Mouse (Mus musculus) embryonic facial prominence, embryonic 10.5 days (tissue): Measurements from ENCODE around the gene Gm10803. TPM values are rescaled to one million over a fixed set of nuclear protein-coding genes. Genes with fewer than 3 reads are reported as not detected.

Experiments
- DNase-seq: peaks from one replicate; pipeline ENCODE4 v3.0.0-alpha.2; 2017; ENCODE audit warnings: low spot score
- H3K27ac ChIP-seq: fragments of 300-500 bp; sonication (generic); replicated peaks from 2 replicates; pipeline ENCODE4 v1.5.1; 2016; ENCODE audit warnings: mild to moderate bottlenecking
- H3K27me3 ChIP-seq: fragments of 300-500 bp; sonication (generic); replicated peaks from 2 replicates; pipeline ENCODE4 v1.6.1; 2016; ENCODE audit warnings: low read depth, mild to moderate bottlenecking; ENCODE audit not compliant: poor library complexity, severe bottlenecking
- H3K36me3 ChIP-seq: fragments of 300-500 bp; sonication (generic); replicated peaks from 2 replicates; pipeline ENCODE4 v1.6.1; 2016; ENCODE audit warnings: mild to moderate bottlenecking, moderate library complexity
- H3K4me1 ChIP-seq: fragments of 300-500 bp; sonication (generic); 2 replicates; pipeline ENCODE4 v1.6.1; 2016
- H3K4me3 ChIP-seq: fragments of 300-500 bp; sonication (generic); 2 replicates; pipeline ENCODE4 v1.5.1; 2016; ENCODE audit warnings: mild to moderate bottlenecking, moderate library complexity
- H3K9me3 ChIP-seq: fragments of 300-500 bp; sonication (generic); 2 replicates; pipeline ENCODE4 v1.6.1; 2016; ENCODE audit warnings: mild to moderate bottlenecking
- WGBS: fragments of 180-500 bp; shearing (Covaris S2); methylation state at CpG from one replicate; pipeline ENCODE4 v1.1.7; 2016; 5-methylcytosine and 5-hydroxymethylcytosine counted together
- polyA plus RNA-seq: library from polyadenylated mRNA; unstranded; fragments of >200 nt; fragmentation: Nextera tagmentation; extraction: Ambion mirVana; gene quantifications from 2 replicates; pipeline ENCODE4 v1.2.1, GENCODE M21; 2016

Gene Gm10803
- polyA plus RNA-seq, 1 experiment from 2014 or later: not detected

DNA sequence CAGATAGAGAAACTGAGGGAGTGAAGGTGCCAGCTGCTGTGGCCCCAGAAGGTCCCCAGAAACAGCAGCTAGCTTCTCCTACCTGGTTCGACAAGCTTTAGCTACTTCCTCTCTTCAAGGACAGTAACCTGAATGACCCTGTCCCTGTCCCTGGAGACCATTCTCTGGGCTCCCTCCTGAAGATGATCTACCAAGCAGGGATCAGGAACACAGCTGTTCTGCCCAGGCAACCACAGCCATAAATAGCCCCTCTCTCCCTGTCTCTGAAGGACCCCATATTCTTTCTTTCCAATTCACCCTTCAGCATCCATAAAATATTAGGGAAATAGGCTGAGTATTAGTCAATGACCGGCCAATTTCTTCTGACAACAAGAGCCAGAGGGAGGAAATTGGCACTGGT is 18.6 kb upstream of the Gm10803 start:
- 73% methylated on average over 2 of the region's 2 CpGs for WGBS
- H3K27me3 ChIP-seq: peaks cover 10% of the 10 kb centered on the region; the same call in 1 of the 2 replicates
- H3K9me3 ChIP-seq: no peaks in the 10 kb centered on the region
- no peaks in the 10 kb centered on the region for H3K36me3 ChIP-seq
- H3K4me3 ChIP-seq: no peak overlapping the region
- no peak overlapping the region for H3K27ac ChIP-seq
- no peak for DNase-seq
- peaks cover 28% of the 10 kb centered on the region for H3K4me1 ChIP-seq

DNA sequence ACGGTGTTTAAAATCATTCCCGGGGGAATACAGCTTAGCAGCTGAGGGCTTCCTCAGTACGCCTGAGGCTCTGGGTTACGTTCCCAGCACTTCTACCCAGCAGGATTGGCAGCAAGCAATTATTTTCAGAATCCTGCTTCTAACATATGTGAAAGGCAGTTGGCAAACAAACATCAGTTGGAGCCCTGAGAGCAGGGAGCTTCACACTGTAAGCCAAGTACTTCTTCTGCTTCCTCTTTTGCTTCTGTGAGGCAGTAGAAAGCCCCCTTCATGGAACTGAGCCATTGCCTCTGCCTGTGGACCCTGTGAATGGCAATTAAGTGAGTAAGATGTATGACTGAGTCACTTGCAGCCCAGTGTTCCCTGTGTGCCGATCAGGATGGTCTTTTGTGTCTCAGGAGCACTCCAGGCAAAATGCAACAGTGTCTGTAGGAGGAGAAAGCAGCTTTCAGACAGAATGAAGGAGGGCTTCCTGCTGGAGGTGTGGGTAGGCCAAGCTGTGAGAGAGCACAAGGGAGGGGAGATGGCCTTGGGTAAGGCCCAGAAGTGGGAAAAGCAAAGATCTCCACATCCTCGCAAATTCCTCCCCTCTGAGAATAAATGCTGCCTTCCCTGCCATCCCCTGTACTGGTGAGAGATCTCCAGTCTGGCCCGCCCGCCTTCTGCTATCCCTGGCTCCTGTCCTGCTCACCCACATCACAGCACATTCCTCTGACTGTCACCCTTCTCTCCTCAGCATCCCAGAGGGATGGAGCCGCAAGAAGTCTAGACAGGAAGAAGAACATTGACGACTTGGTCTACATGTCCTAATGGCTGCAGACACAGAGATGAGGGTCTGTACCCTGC is 7.5 kb upstream of the Gm10803 start:
- no peaks in the 10 kb centered on the region for H3K9me3 ChIP-seq
- WGBS: 54% methylated on average over 10 of the region's 10 CpGs
- H3K27me3 ChIP-seq: peaks cover 9% of the 10 kb centered on the region; the same call in 1 of the 2 replicates
- peak overlapping the region; percentile 84 for H3K27ac ChIP-seq
- no peak overlapping the region for H3K4me3 ChIP-seq
- DNase-seq: no peak
- peaks cover 31% of the 10 kb centered on the region for H3K4me1 ChIP-seq
- no peaks in the 10 kb centered on the region for H3K36me3 ChIP-seq

DNA sequence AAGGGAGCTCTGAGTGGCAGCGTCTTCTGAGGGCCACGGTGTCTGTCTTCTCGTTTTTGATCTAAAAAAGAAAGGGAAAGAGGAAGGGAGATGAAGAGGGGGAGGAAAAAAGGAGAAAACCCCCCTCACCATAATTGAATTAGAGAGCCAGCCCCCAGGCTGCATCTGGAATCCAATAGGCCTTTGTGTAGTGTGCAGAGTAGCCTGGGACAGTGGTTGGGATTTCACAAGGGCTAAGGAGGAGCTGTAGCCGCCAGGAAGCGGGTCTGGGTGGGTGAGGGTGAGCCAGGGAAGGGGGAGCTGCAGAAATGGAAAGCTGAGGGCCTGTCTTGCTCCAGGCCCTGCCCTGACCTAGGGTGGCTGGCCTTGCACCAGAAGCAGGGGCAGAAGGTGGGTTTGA is 6.5 kb upstream of the Gm10803 start:
- H3K27me3 ChIP-seq: peaks cover 9% of the 10 kb centered on the region; the same call in 1 of the 2 replicates
- H3K27ac ChIP-seq: peak overlapping the region; percentile 84
- peak; percentile 70 for DNase-seq
- H3K9me3 ChIP-seq: no peaks in the 10 kb centered on the region
- no peak overlapping the region for H3K4me3 ChIP-seq
- no peaks in the 10 kb centered on the region for H3K36me3 ChIP-seq
- WGBS: 25% methylated on average over 5 of the region's 5 CpGs
- H3K4me1 ChIP-seq: peaks cover 30% of the 10 kb centered on the region

DNA sequence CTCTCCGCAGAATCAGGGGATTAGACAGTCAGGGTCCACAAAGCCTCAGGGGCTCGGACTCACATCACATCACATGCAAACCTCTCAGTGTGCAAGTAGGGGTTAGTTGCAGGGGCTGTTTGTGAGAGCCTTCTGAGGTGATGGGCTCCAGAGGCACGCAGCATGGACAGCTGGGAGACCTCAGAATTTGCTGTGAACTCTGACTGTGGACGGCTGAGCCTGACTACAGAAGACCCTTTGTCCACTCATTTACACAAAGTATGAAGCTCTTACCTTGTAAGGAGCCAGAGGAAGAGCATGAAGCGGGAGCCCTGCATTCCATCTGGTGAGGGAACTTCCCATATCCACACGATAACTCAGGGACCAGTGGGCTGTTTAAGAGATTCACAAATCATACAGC is 5.3 kb downstream of the Gm10803 start:
- DNase-seq: peak; percentile 37
- 32% methylated on average over 6 of the region's 6 CpGs for WGBS
- Histone ChIP-seq H3K27me3 (no peaks in the 10 kb centered on the region), H3K27ac (peak overlapping the region; percentile 77), H3K4me1 (peaks cover 47% of the 10 kb centered on the region), H3K9me3 (no peaks in the 10 kb centered on the region), H3K4me3 (no peak overlapping the region), H3K36me3 (no peaks in the 10 kb centered on the region)

DNA sequence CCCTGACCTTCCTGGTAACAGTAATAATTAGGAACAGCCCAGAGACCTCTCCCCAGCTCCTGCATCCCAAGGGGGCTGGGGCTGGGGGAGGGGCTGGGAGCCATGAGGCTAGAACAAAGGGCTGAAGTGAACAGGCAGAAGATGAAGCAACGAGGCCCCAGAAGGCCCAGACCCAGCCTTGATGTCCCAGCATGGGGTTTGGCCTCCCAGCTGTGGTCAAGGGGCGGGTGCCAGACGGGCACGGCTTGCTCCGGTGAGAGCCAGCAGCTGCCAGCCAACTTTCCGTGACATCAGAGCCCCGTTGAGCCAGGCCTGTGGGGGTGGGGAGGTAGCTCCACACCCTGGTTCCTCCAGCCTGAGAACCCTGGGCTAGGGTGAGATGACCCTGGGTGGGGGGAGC is 7.3 kb downstream of the Gm10803 start:
- peak overlapping the region; percentile 88 for H3K27ac ChIP-seq
- peak; percentile 71 for DNase-seq
- H3K4me3 ChIP-seq: no peak overlapping the region

DNA sequence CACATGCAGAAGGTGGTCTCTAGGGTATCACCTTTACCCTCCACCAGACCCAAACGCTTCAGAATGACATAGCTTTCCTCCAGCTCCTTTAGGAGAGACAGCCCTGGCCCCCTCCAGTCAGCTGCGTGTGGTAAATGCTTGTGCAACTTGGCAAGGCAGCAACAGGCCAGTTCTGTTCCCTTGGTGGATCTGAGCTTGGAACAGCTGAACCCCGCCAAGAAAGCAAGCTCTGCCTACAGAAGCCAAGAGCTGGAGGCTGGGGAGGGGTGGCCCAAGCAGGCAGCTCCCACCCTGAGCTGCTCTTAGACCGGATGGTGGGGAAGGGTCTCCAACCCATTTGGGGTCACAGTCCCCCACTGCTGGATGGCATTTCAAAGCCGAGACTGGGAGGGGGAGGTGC is 12.2 kb downstream of the Gm10803 start:
- Histone ChIP-seq H3K36me3 (no peaks in the 10 kb centered on the region), H3K4me3 (no peak overlapping the region), H3K9me3 (no peaks in the 10 kb centered on the region), H3K27me3 (no peaks in the 10 kb centered on the region), H3K4me1 (peaks cover 25% of the 10 kb centered on the region), H3K27ac (peak overlapping the region; percentile 20; the same call in 1 of the 2 replicates)
- DNase-seq: no peak
- WGBS: 73% methylated on average over 5 of the region's 5 CpGs

More for the DNA sequence above, 7.3 kb downstream of the Gm10803 start:
- H3K4me1 ChIP-seq: peaks cover 51% of the 10 kb centered on the region
- WGBS: 39% methylated on average over 7 of the region's 7 CpGs
- H3K36me3 ChIP-seq: no peaks in the 10 kb centered on the region
- no peaks in the 10 kb centered on the region for H3K9me3 ChIP-seq
- H3K27me3 ChIP-seq: no peaks in the 10 kb centered on the region

DNA sequence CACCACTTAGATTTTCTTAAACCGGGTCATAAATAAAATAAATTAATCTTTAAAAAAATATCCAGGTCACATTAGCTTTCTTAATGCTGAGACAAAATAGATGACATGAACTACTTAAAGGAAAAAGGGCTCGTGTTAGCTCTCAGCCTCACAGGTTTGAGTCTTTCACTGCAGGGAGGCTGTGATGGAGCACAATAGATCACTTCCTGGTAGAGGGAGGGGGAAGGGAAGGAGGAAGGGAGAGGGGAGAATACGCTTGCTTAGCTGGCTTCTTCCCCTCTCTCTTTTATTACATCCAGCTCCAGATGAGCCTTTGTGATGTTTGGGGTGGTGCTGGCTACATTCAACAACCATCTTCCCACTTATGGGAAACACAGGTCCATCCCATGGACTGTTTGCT is 20.9 kb downstream of the Gm10803 start:
- H3K27me3 ChIP-seq: peaks cover 6% of the 10 kb centered on the region; the same call in 1 of the 2 replicates
- H3K9me3 ChIP-seq: no peaks in the 10 kb centered on the region
- 0 out of 2 replicates have a peak overlapping the region, but pooled peaks have one; percentile 44 for H3K27ac ChIP-seq
- H3K36me3 ChIP-seq: no peaks in the 10 kb centered on the region
- DNase-seq: no peak
- no peak overlapping the region for H3K4me3 ChIP-seq
- peaks cover 51% of the 10 kb centered on the region for H3K4me1 ChIP-seq
- 41% methylated on average over 3 of the region's 3 CpGs for whole genome bisulfite sequencing

DNA sequence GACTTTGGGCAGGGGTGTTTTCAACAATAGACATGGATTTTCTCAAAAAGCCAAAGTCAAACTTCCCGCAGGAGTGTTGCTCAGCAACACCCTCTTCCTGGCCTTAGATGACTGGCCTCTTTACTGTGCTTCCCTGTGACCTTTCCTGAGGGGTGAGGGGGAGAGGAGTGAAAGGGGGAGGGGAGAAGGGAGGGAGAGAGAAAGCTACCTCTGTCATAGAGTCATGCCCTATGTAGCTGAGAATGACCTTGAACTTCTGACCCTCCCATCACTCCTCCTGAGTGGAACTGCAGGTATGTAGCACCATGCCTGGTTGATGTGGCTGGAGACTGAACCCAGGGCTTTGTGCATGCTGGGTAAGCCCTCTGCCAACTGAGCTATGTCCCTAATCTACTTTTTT is 25.5 kb downstream of the Gm10803 start:
- Histone ChIP-seq H3K4me1 (peaks cover 61% of the 10 kb centered on the region), H3K36me3 (no peaks in the 10 kb centered on the region), H3K27me3 (no peaks in the 10 kb centered on the region; the same call in 1 of the 2 replicates), H3K4me3 (no peak overlapping the region), H3K9me3 (no peaks in the 10 kb centered on the region), H3K27ac (no peak overlapping the region)
- DNase-seq: no peak
- 57% methylated on average over 1 of the region's 1 CpGs for WGBS

DNA sequence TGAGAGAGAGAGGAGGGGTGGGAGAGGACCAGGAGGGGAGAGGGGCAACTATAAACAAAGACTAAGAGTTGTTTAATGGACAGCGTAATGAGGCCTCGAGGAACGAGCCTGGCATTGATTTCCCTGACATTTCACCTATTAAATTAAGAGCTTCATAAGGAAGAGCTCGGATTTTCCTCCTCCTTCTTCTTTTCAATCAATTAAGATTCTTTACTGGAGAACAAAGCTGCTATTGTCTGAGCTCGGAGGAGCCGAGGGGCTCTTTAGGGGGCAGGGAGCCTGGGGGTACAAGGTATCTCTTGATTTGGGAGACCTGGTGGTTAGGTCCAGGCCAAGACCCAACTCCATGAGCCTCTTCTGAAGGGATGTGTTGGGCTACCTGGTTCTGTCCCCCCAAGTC is 27.1 kb downstream of the Gm10803 start:
- WGBS: 15% methylated on average over 6 of the region's 6 CpGs
- H3K27me3 ChIP-seq: no peaks in the 10 kb centered on the region; the same call in 1 of the 2 replicates
- H3K27ac ChIP-seq: peak overlapping the region; percentile 74
- H3K4me3 ChIP-seq: no peak overlapping the region
- peaks cover 65% of the 10 kb centered on the region for H3K4me1 ChIP-seq
- peak; percentile 47 for DNase-seq
- no peaks in the 10 kb centered on the region for H3K36me3 ChIP-seq
- no peaks in the 10 kb centered on the region for H3K9me3 ChIP-seq

DNA sequence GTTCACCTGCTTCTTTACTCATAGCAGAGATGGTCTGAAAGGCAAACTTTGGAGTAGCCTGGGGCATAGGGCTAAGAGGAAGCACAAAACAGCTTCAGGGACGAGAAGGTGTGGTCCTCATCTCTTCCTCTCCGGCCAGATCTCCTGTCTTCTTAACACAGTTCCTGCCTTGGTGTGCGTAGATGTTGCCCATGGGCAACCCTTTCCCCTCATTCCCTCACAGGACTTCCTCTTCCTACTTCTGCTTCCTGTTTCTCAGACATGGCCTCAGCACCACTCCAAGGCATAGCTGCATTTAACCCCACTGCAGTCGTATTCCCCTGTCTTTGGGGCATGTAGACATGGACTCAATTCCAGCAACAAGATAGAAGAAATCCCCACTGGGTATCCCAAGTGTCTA is 29.5 kb downstream of the Gm10803 start:
- Histone ChIP-seq H3K27ac (no peak overlapping the region), H3K9me3 (no peaks in the 10 kb centered on the region), H3K27me3 (peaks cover 19% of the 10 kb centered on the region), H3K36me3 (no peaks in the 10 kb centered on the region), H3K4me3 (no peak overlapping the region), H3K4me1 (peaks cover 71% of the 10 kb centered on the region)
- DNase-seq: no peak
- WGBS: 72% methylated on average over 4 of the region's 4 CpGs

DNA sequence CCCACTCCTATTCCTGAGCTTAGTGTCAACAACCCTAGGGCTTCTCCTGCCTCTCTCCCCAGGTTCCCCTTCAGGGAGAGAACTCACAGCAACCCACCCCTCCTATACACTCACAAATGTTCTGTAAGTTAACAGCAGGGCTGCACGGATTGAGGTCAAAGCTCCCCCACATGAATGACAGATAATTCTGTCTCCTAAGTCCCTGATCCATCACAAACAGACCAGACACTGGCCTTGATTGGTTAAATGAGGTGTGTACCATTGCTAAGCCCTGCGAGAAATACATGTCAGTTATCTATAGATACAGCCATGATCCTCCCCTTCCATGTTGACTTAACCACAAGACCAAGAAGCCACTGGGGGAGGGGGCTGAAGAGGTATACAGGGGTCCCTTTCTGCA is 31.3 kb downstream of the Gm10803 start:
- H3K27ac ChIP-seq: peak overlapping the region; percentile 36
- no peaks in the 10 kb centered on the region for H3K36me3 ChIP-seq
- no peaks in the 10 kb centered on the region for H3K9me3 ChIP-seq
- H3K27me3 ChIP-seq: peaks cover 27% of the 10 kb centered on the region
- 29% methylated on average over 2 of the region's 2 CpGs for WGBS
- H3K4me3 ChIP-seq: no peak overlapping the region
- H3K4me1 ChIP-seq: peaks cover 70% of the 10 kb centered on the region
- no peak for DNase-seq

DNA sequence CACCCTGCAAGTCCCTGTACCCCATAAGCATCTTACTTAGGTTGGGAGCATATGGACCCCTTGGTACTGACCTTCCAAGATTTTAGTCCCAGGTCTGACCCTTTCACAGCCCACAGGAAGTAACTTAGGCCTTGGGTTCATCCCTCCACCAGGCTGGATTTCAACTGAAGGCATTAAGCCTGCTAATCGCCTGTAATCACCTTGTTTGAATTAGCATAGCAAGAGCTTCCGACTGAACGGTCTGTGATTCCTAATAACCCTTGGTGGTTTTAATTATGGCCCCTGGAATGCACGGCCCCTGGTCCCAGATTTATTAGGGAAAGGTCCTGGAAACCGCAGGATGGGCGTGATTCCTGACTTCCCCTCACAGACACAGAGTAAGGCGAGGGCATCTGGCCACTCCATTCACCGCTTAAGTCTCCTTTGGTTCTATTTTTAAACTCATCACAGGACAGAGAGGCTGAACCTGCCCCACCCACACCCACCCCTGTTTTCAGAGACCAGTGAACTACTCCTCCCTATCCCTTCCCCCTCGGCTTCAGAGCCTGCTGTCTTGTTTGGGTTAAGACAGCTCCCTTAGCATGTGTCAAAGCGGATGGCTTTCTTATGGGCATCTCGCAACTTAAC is 31.9 kb downstream of the Gm10803 start:
- no peak overlapping the region for H3K4me3 ChIP-seq
- H3K9me3 ChIP-seq: no peaks in the 10 kb centered on the region
- peak overlapping the region; percentile 58 for H3K27ac ChIP-seq
- H3K27me3 ChIP-seq: peaks cover 27% of the 10 kb centered on the region
- no peaks in the 10 kb centered on the region for H3K36me3 ChIP-seq
- H3K4me1 ChIP-seq: peaks cover 70% of the 10 kb centered on the region
- peak; percentile 59 for DNase-seq
- 19% methylated on average over 11 of the region's 11 CpGs for WGBS

DNA sequence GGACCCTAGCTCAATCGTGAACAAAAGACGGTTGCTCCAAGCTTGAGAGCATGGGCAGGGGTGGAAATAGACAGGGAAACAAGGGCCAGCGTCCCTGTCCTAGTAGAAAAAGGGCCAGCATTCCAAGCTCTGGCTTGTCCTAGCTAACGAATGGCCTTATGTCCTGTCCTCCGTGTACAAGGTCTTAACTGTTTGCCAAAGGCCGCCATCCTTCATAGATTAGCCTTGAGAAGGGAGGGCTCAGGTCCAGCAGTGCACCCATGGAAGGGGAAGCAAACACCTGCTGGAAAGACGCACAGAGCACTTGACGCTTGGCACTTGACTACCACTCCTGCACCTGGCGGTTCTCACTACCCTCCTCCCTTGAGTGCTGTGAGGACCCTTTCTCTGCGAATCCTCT is 32.8 kb downstream of the Gm10803 start:
- WGBS: 83% methylated on average over 10 of the region's 10 CpGs
- no peak for DNase-seq
- H3K27me3 ChIP-seq: peaks cover 27% of the 10 kb centered on the region
- peak overlapping the region; percentile 58 for H3K27ac ChIP-seq
- H3K36me3 ChIP-seq: no peaks in the 10 kb centered on the region
- H3K4me1 ChIP-seq: peaks cover 70% of the 10 kb centered on the region
- no peaks in the 10 kb centered on the region for H3K9me3 ChIP-seq
- H3K4me3 ChIP-seq: no peak overlapping the region
